Mouse (Mus musculus) spleen, adult 2 months (tissue): Measurements from ENCODE around the gene Gzmm.

ENCODE experiments used
- CTCF ChIP-seq: fragments of 200-500 bp; IDR thresholded peaks from 2 replicates; pipeline ENCODE4 v1.5.1; 2011; ENCODE audit warnings: mild to moderate bottlenecking, inconsistent platforms; ENCODE audit not compliant: insufficient read depth, insufficient read length, insufficient replicate concordance; ENCODE audit errors: extremely low read depth
- POLR2A ChIP-seq: fragments of 200-500 bp; IDR thresholded peaks from 2 replicates; pipeline ENCODE4 v1.6.1; 2011; ENCODE audit warnings: low read depth, low read length, inconsistent platforms

- TF ChIP-seq CTCF (peak; percentile 87; the same call in 1 of the 2 replicates), POLR2A (no peak)
Observed at GRCm38 (mm10) chr10:79695231-79696128, 6.7 kb downstream of the Gzmm start.
